In the genomic region with DNA sequence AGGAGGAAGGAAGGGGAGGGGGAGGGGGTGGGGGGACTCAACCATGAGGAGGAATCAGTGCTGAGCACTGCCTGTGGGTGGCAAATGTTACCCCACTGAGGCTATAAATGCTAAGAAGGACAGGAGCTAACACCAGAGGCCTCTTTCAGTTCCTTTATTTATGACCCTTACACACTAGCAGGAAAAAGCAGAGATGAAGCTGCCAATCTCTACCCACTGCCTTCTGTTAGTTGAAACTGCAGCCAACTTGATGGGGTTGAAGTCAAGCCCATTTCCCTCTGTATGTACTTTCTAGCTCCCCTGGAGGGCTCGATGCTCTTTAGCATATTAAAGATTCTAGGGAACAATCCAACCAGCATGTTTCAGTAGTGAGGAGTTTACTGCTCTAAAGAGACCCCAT, we compare ENCODE assay signal across 24 mouse cellular contexts.
DNase-seq lines count a peak whose midpoint lies in the region; ATAC-seq and TF ChIP-seq lines count a peak whose summit lies in the region.
"Had no signal": no experiment of that assay in that cellular context is flagged by ENCODE, and none has a peak within 500 bp of the region (broad histone marks: within the 10 kb centered on the region; RNA-seq: fewer than 3 reads in every experiment).

No protein-coding gene starts in this region.

- WGBS in forebrain, embryonic 15.5 days, result 51% methylated on average over 1 of the region's 1 CpGs
- WGBS in forebrain, embryonic 12.5 days, result 78% methylated on average over 1 of the region's 1 CpGs
- 80% methylated on average over 1 of the region's 1 CpGs for WGBS in intestine, postnatal 0 days

- no peaks in the 10 kb centered on the region for H3K9me3 ChIP-seq in forebrain, embryonic 15.5 days
- no peaks in the 10 kb centered on the region for H3K9me3 ChIP-seq in forebrain, embryonic 12.5 days
- no peaks in the 10 kb centered on the region for H3K9me3 ChIP-seq in CH12.LX (replicated peaks; ENCODE audit: low read length)
- no peaks in the 10 kb centered on the region for H3K9me3 ChIP-seq in intestine, postnatal 0 days (ENCODE audit: control insufficient read depth)
- H3K9me3 ChIP-seq: heart, embryonic 10.5 days; hindbrain, embryonic 13.5 days; limb, embryonic 10.5 days; liver, embryonic 13.5 days; lung, embryonic 15.5 days; midbrain, embryonic 12.5 days had no signal

- peaks cover 3% of the 10 kb centered on the region; the same call in 1 of the 2 replicates for H3K4me1 ChIP-seq in forebrain, embryonic 15.5 days
- H3K4me1 ChIP-seq in forebrain, embryonic 12.5 days, result peaks cover 3% of the 10 kb centered on the region; the same call in 1 of the 2 replicates
- peaks cover 5 to 36% of the 10 kb centered on the region in 2 experiments; a peak in 3 of 4 replicates for H3K4me1 ChIP-seq in CH12.LX (ENCODE audit: control insufficient read depth in 1 of 2, insufficient read depth in 2 of 2)
- no peaks in the 10 kb centered on the region for H3K4me1 ChIP-seq in intestine, postnatal 0 days (replicated peaks; ENCODE audit: control insufficient read depth, insufficient read depth, low read length)
- H3K4me1 ChIP-seq: heart, embryonic 10.5 days; hindbrain, embryonic 13.5 days; liver, embryonic 13.5 days; lung, embryonic 15.5 days; midbrain, embryonic 12.5 days had no signal

- no peak overlapping the region for H3K27ac ChIP-seq in forebrain, embryonic 15.5 days (replicated peaks)
- H3K27ac ChIP-seq in forebrain, embryonic 12.5 days, result no peak overlapping the region
- H3K27ac ChIP-seq in CH12.LX (ENCODE audit: insufficient read depth, low read depth), result no peak overlapping the region; the same call in 1 of the 2 replicates
- no peak overlapping the region for H3K27ac ChIP-seq in intestine, postnatal 0 days (ENCODE audit: low read depth, low read length)
- H3K27ac ChIP-seq: heart, embryonic 10.5 days; hindbrain, embryonic 13.5 days; left cerebral cortex, adult 2 months; limb, embryonic 10.5 days; liver, embryonic 13.5 days; lung, embryonic 15.5 days; macrophage; midbrain, embryonic 12.5 days; stomach, postnatal 0 days had no signal

- in situ Hi-C loops in CH12.LX (cut with MboI; ENCODE audit: low pct_ligation_motif_present, low pct_unique_long_range_greater_than_20kb, low sequenced_read_pairs), result no loop called here

- H3K9ac ChIP-seq in forebrain, embryonic 15.5 days (replicated peaks), result no peak overlapping the region
- H3K9ac ChIP-seq in forebrain, embryonic 12.5 days, result no peak overlapping the region
- no peak overlapping the region for H3K9ac ChIP-seq in CH12.LX (ENCODE audit: insufficient read depth, low read depth)
- H3K9ac ChIP-seq in intestine, postnatal 0 days (ENCODE audit: low read depth, low read length), result no peak overlapping the region
- H3K9ac ChIP-seq: hindbrain, embryonic 13.5 days; liver, embryonic 13.5 days; lung, embryonic 15.5 days; midbrain, embryonic 12.5 days had no signal

- TF ChIP-seq POLR2A in CH12.LX (IDR thresholded peaks at IDR 0.05; ENCODE audit: low read depth, low read length), result no peak

- H3K4me3 ChIP-seq in forebrain, embryonic 15.5 days, result no peak overlapping the region
- no peak overlapping the region for H3K4me3 ChIP-seq in forebrain, embryonic 12.5 days (replicated peaks)
- H3K4me3 ChIP-seq in CH12.LX (replicated peaks in 1 of 3; ENCODE audit: low read depth in 2 of 3, low read length in 2 of 3, poor library complexity in 1 of 3), result no peak overlapping the region
- H3K4me3 ChIP-seq in intestine, postnatal 0 days (ENCODE audit: low read depth, low read length), result no peak overlapping the region
- H3K4me3 ChIP-seq: heart, embryonic 10.5 days; hindbrain, embryonic 13.5 days; left cerebral cortex, adult 2 months; limb, embryonic 10.5 days; liver, embryonic 13.5 days; lung, embryonic 15.5 days; midbrain, embryonic 12.5 days had no signal

- peak; percentile 68 for DNase-seq in CH12.LX (ENCODE audit: extremely low read depth)
- DNase-seq in cerebellum, adult 9-10 months, result peak; percentile 71
- peak; percentile 36 for DNase-seq in layer of hippocampus, adult 9-10 months (ENCODE audit: low spot score)
- no peak for DNase-seq in urinary bladder, postnatal 14 days (ENCODE audit: low spot score)
- DNase-seq: adrenal gland, postnatal 14 days; gastrocnemius, postnatal 36 days; heart, postnatal 14 days; kidney, postnatal 10 days; liver, embryonic 13.5 days; thymus, postnatal 4 days had no signal

- H3K36me3 ChIP-seq in forebrain, embryonic 15.5 days, result no peaks in the 10 kb centered on the region
- H3K36me3 ChIP-seq in forebrain, embryonic 12.5 days (replicated peaks), result no peaks in the 10 kb centered on the region
- H3K36me3 ChIP-seq in CH12.LX (replicated peaks in 1 of 2; ENCODE audit: control insufficient read depth in 1 of 2, insufficient read depth in 1 of 2, low read length in 1 of 2), result no peaks in the 10 kb centered on the region
- H3K36me3 ChIP-seq in intestine, postnatal 0 days (ENCODE audit: control insufficient read depth, insufficient read depth), result no peaks in the 10 kb centered on the region
- H3K36me3 ChIP-seq: heart, embryonic 10.5 days; hindbrain, embryonic 13.5 days; limb, embryonic 10.5 days; liver, embryonic 13.5 days; lung, embryonic 15.5 days; midbrain, embryonic 12.5 days had no signal

- TF ChIP-seq EP300 in CH12.LX (IDR thresholded peaks at IDR 0.05; ENCODE audit: low read length), result peak; percentile 81

- no peak overlapping the region for H3K4me2 ChIP-seq in forebrain, embryonic 15.5 days (replicated peaks)
- H3K4me2 ChIP-seq in forebrain, embryonic 12.5 days, result no peak overlapping the region
- no peak overlapping the region; the same call in 1 of the 2 replicates for H3K4me2 ChIP-seq in CH12.LX (ENCODE audit: insufficient read depth, low read depth, poor library complexity, severe bottlenecking)
- H3K4me2 ChIP-seq in intestine, postnatal 0 days (replicated peaks; ENCODE audit: low read depth), result no peak overlapping the region
- H3K4me2 ChIP-seq: hindbrain, embryonic 13.5 days; liver, embryonic 13.5 days; lung, embryonic 15.5 days; midbrain, embryonic 12.5 days had no signal

- no peak for TF ChIP-seq CTCF in CH12.LX (conservative IDR thresholded peaks at IDR 0.05 in 1 of 2, IDR thresholded peaks at IDR 0.05 in 1 of 2; ENCODE audit: low read depth in 2 of 2, low read length in 2 of 2)
- TF ChIP-seq CTCF in intestine, postnatal 0 days (IDR thresholded peaks at IDR 0.05; ENCODE audit: low read depth), result no peak

- no peak for TF ChIP-seq RAD21 in CH12.LX (IDR thresholded peaks at IDR 0.05; ENCODE audit: low read depth, low read length)

- dilution Hi-C loops in CH12.LX (cut with MboI; ENCODE audit: extremely low pct_ligation_motif_present, extremely low pct_unique_long_range_greater_than_20kb, low sequenced_read_pairs), result no loop called here

- ATAC-seq in forebrain, embryonic 15.5 days (replicated peaks), result 0 out of 2 replicates have a peak, but pooled peaks have one; percentile 13
- no peak for ATAC-seq in forebrain, embryonic 12.5 days (ENCODE audit: low FRiP score)
- ATAC-seq in intestine, postnatal 0 days, result no peak
- ATAC-seq: activated CD4-positive, CD25-positive, alpha-beta regulatory T cell, adult 4 months; intestine, embryonic 16.5 days; Patski had no signal

- no peaks in the 10 kb centered on the region for H3K79me2 ChIP-seq in CH12.LX (replicated peaks; ENCODE audit: control insufficient read depth, extremely low read depth, insufficient read depth, poor library complexity, severe bottlenecking)

- no peaks in the 10 kb centered on the region for H3K27me3 ChIP-seq in forebrain, embryonic 15.5 days
- H3K27me3 ChIP-seq in forebrain, embryonic 12.5 days, result no peaks in the 10 kb centered on the region
- H3K27me3 ChIP-seq in CH12.LX (replicated peaks), result no peaks in the 10 kb centered on the region
- H3K27me3 ChIP-seq in intestine, postnatal 0 days (replicated peaks; ENCODE audit: control insufficient read depth, insufficient read depth, low read length), result no peaks in the 10 kb centered on the region
- H3K27me3 ChIP-seq: hindbrain, embryonic 13.5 days; liver, embryonic 13.5 days; lung, embryonic 15.5 days; midbrain, embryonic 12.5 days had no signal

TF ChIP-seq in CH12.LX, 34 proteins besides CTCF, POLR2A, EP300 and RAD21:
- 0 out of 2 replicates have a peak, but pooled peaks have one; percentile 11 for TF ChIP-seq BHLHE40 (IDR thresholded peaks at IDR 0.05; ENCODE audit: low read depth, low read length)
- no peak for TF ChIP-seq ZKSCAN1 (IDR thresholded peaks at IDR 0.05; ENCODE audit: borderline replicate concordance, low read depth, low read length)
- TF ChIP-seq TCF12 (IDR thresholded peaks at IDR 0.05; ENCODE audit: low read depth, low read length), result peak; percentile 17; the same call in 1 of the 2 replicates
- TF ChIP-seq MAX (IDR thresholded peaks at IDR 0.05; ENCODE audit: low read length), result peak; percentile 22; the same call in 1 of the 2 replicates
- TF ChIP-seq HCFC1 (IDR thresholded peaks at IDR 0.05; ENCODE audit: low read depth, low read length), result no peak
- 0 out of 2 replicates have a peak, but pooled peaks have one; percentile 45 for TF ChIP-seq MEF2A (IDR thresholded peaks at IDR 0.05; ENCODE audit: borderline replicate concordance, low read depth, low read length)
- TF ChIP-seq IRF4 (IDR thresholded peaks at IDR 0.05; ENCODE audit: low read depth, low read length), result peak; percentile 92
